Mouse (Mus musculus) heart, embryonic 11.5 days (tissue): ENCODE measurements around the gene Sp3. TPM values are rescaled to one million over a fixed set of nuclear protein-coding genes. Genes with fewer than 3 reads are reported as not detected.

Source experiments
- ATAC-seq: fragments of 200-750 bp; cut with Nextera tagmentation; replicated peaks from 2 replicates; pipeline ENCODE4 v1.8.0; 2017; ENCODE audit warnings: moderate library complexity; ENCODE audit not compliant: insufficient number of reproducible peaks, low FRiP score, low TSS enrichment
- H3K27ac ChIP-seq: fragments of 300-500 bp; sonication (generic); 2 replicates; pipeline ENCODE4 v1.5.1; 2014; ENCODE audit warnings: mild to moderate bottlenecking, low read depth, low read length
- H3K27me3 ChIP-seq: fragments of 300-500 bp; sonication (generic); 2 replicates; pipeline ENCODE4 v1.6.1; 2014; ENCODE audit warnings: mild to moderate bottlenecking, low read length, mixed read lengths; ENCODE audit not compliant: control insufficient read depth, insufficient read depth
- H3K36me3 ChIP-seq: fragments of 300-500 bp; sonication (generic); 2 replicates; pipeline ENCODE4 v1.6.1; 2014; ENCODE audit warnings: mild to moderate bottlenecking, low read length, moderate library complexity, mixed read lengths; ENCODE audit not compliant: control insufficient read depth, insufficient read depth
- H3K4me1 ChIP-seq: fragments of 300-500 bp; sonication (generic); 2 replicates; pipeline ENCODE4 v1.6.1; 2014; ENCODE audit warnings: low read length; ENCODE audit not compliant: control insufficient read depth, insufficient read depth
- H3K4me2 ChIP-seq: fragments of 300-500 bp; sonication (generic); 2 replicates; pipeline ENCODE4 v1.6.1; 2014; ENCODE audit warnings: mild to moderate bottlenecking, moderate library complexity
- H3K4me3 ChIP-seq: fragments of 300-500 bp; sonication (generic); 2 replicates; pipeline ENCODE4 v1.5.1; 2014; ENCODE audit warnings: low read depth, low read length
- H3K9ac ChIP-seq: fragments of 300-500 bp; sonication (generic); 2 replicates; pipeline ENCODE4 v1.6.1; 2014; ENCODE audit warnings: mild to moderate bottlenecking, low read depth, low read length, moderate library complexity
- H3K9me3 ChIP-seq: fragments of 300-500 bp; sonication (generic); replicated peaks from 2 replicates; pipeline ENCODE4 v1.6.1; 2016; ENCODE audit warnings: low read length; ENCODE audit not compliant: control insufficient read depth
- WGBS: fragments of 180-500 bp; shearing (Covaris S2); extraction: QIAGEN DNeasy Blood & Tissue Kit; methylation state at CpG from one replicate; pipeline ENCODE4 v1.1.7; 2014; ENCODE audit not compliant: insufficient replicate concordance; 5-methylcytosine and 5-hydroxymethylcytosine counted together
- polyA plus RNA-seq: library from polyadenylated mRNA; unstranded; fragments of >200 nt; fragmentation: Nextera tagmentation; extraction: Ambion mirVana; gene quantifications from 2 replicates; pipeline ENCODE4 v1.2.1, GENCODE M21; 2014

The Sp3 gene
- polyA plus RNA-seq, 1 experiment from 2014 or later = 40.2 TPM

DNA sequence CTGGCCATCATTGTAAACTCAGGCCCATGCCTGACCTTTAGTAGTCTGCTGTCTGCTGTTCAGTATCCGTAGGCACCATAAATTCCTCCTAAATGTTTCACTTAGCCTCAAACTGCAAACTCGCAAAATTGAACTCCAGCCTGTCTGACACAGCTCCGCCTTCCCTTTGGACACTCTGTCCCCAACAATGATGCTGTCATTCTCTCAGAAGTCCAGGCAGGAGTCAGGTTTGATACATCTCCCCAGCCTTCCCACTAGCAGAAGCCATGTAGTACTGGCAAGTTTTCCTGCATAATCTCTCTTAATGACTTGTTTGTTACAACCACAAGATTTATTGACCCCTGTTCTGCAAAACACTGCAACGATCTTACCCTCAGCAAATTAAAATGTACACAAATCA lies 4.6 kb upstream of the Sp3 start:
- Histone ChIP-seq H3K9ac (no peak overlapping the region), H3K4me2 (no peak overlapping the region), H3K4me3 (no peak overlapping the region), H3K27ac (no peak overlapping the region), H3K27me3 (no peaks in the 10 kb centered on the region), H3K9me3 (no peaks in the 10 kb centered on the region), H3K36me3 (no peaks in the 10 kb centered on the region), H3K4me1 (no peaks in the 10 kb centered on the region)
- WGBS = 75% methylated on average over 4 of the region's 4 CpGs
- no peak for ATAC-seq

DNA sequence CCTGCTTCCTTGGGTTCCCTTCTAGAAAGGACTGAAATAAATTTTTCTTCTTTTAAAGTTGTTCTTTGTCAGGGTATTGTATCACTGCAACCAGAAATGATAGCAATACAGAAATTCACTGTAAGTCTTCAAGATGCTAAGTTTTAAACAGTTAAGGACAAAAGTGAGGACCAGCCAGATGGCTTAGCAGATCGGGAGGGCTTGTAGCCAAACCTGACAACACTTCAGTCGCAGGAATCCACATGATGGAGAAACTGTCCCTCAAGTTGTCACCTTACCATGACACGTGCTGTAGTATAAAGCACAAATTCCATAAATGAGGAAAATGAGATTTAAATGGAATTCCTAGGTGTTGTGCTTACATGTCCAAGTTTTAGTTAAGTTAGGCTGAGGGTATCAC lies 3.0 kb upstream of the Sp3 start:
- no peaks in the 10 kb centered on the region for H3K36me3 ChIP-seq
- no peaks in the 10 kb centered on the region for H3K9me3 ChIP-seq
- no peaks in the 10 kb centered on the region for H3K4me1 ChIP-seq
- WGBS = 83% methylated on average over 3 of the region's 3 CpGs
- H3K9ac ChIP-seq = no peak overlapping the region
- H3K4me2 ChIP-seq = no peak overlapping the region
- no peaks in the 10 kb centered on the region for H3K27me3 ChIP-seq
- no peak overlapping the region for H3K4me3 ChIP-seq
- no peak overlapping the region for H3K27ac ChIP-seq
- ATAC-seq = no peak

DNA sequence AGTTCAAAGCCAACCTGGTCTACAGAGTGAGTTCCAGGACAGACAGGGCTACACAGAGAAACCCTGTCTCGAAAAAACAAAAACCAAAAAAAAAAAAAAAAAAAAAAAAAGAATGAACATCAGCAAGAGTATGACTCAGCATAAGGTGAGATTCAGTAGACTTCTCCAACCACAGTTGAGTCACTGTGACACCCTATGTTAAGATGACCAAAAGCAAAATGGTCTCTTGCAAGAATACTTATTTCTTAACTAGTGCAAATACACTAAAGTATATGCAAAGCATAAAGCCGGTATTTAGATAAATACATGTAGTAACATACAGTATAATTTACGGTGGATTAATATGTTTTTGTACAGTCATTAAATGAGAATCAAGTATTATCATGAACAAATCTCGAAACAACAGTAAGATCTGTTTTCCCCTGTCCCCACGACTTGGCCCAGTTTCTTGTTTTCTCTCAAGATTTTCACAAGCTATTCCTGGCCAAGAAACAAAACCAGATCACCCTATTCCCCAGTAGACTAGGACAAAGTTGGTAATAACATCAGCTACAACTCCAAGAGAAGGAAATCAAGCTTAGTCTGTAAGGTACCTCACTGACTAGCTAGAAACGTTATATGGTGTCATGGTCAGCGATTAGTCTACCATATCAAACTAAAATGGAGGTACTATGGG lies 2.0 kb upstream of the Sp3 start:
- no peaks in the 10 kb centered on the region for H3K4me1 ChIP-seq
- no peak for ATAC-seq
- WGBS = 90% methylated on average over 7 of the region's 7 CpGs
- H3K27ac ChIP-seq = no peak overlapping the region
- no peaks in the 10 kb centered on the region for H3K36me3 ChIP-seq
- H3K4me3 ChIP-seq = no peak overlapping the region
- H3K9ac ChIP-seq = no peak overlapping the region
- no peaks in the 10 kb centered on the region for H3K27me3 ChIP-seq
- no peak overlapping the region for H3K4me2 ChIP-seq
- no peaks in the 10 kb centered on the region for H3K9me3 ChIP-seq

DNA sequence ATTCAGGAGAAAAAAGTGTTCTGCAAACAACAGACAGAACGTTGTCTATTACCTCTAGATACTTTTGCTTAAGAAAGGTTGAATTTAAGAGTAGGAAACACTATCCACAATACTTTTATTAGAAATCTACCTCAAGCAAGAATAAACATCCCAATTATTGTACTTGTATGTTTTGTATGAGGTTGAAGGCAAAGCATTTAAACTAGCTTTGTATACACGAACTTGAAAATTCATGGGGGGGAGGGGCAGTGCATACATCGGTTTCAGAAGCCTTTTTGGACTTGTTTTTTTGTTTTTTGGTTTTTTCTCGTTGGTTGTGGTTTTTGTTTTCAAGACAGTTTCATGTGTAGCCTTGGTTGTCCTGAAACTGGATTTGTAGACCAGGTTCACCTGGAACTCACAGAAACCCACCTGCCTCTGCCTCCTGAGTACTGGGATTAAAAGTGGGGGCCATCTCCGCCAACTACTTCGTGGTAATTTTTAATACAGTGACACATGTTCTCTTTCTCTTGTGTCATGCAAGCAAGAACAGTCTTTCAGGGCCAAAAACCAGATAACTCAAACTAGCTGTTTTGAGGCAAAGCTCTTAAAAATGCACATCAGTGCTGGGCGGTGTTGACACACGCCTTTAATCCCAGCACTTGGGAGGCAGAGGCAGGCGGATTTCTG lies 1.3 kb upstream of the Sp3 start:
- Histone ChIP-seq H3K4me3 (peak overlapping the region; percentile 98), H3K4me2 (peak overlapping the region; percentile 80), H3K9me3 (no peaks in the 10 kb centered on the region), H3K9ac (no peak overlapping the region), H3K27me3 (no peaks in the 10 kb centered on the region), H3K36me3 (no peaks in the 10 kb centered on the region), H3K27ac (no peak overlapping the region), H3K4me1 (peaks cover 3% of the 10 kb centered on the region; the same call in 1 of the 2 replicates)
- WGBS = 81% methylated on average over 9 of the region's 9 CpGs
- no peak for ATAC-seq

DNA sequence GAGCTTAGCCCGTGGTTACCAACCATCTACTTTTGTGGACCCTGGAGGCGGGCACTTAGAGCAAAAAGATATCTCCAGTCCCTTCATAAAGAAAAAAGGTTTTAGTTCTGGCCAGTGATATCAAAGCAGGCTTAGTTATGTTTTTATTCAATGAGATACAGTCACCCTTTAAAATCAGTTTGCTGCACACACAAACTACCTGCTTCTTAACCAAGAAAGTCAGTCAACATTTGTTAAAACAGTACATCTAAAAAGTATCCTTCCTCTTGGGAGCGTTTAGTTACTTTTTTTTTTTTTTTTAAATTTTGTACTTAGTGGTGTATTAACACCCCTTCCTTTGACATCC lies 802 bp upstream of the Sp3 start:
- 16% methylated on average over 3 of the region's 3 CpGs for WGBS
- no peak for ATAC-seq

DNA sequence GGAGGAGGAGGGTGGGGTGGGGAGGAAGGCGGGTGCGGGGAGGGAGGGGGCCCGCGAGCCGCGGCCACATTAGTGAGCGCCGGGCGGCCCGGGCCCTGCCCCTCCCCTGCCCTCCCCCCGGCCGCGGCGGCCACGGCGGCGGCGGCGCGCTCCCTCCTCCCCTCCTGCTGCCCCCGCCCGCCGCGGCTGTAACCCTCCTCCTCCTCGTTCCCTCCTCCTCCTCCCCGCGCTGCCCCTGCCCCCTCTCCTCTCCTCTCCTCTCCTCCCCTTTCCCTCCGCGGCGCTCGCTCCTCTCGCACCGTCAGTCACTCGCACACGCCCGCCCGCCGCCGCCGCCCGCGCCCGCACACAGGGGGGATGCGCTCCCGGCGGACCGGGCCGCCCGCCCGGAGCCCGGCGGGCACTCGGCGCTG lies 581 bp downstream of the Sp3 start:
- ATAC-seq = peak; percentile 80
- Histone ChIP-seq H3K27ac (peak overlapping the region; percentile 100), H3K4me2 (peak overlapping the region; percentile 80), H3K4me1 (peaks cover 8% of the 10 kb centered on the region; the same call in 1 of the 2 replicates), H3K4me3 (peak overlapping the region; percentile 98), H3K27me3 (no peaks in the 10 kb centered on the region), H3K9me3 (no peaks in the 10 kb centered on the region), H3K9ac (peak overlapping the region; percentile 100), H3K36me3 (no peaks in the 10 kb centered on the region)
- WGBS = 1% methylated on average over 28 of the region's 54 CpGs

More for the DNA sequence above, 802 bp upstream of the Sp3 start:
- peak overlapping the region; percentile 80 for H3K4me2 ChIP-seq
- peaks cover 6% of the 10 kb centered on the region; the same call in 1 of the 2 replicates for H3K4me1 ChIP-seq
- H3K27me3 ChIP-seq = no peaks in the 10 kb centered on the region
- H3K9ac ChIP-seq = peak overlapping the region; percentile 100
- H3K27ac ChIP-seq = peak overlapping the region; percentile 100
- H3K9me3 ChIP-seq = no peaks in the 10 kb centered on the region
- no peaks in the 10 kb centered on the region for H3K36me3 ChIP-seq
- H3K4me3 ChIP-seq = peak overlapping the region; percentile 98

DNA sequence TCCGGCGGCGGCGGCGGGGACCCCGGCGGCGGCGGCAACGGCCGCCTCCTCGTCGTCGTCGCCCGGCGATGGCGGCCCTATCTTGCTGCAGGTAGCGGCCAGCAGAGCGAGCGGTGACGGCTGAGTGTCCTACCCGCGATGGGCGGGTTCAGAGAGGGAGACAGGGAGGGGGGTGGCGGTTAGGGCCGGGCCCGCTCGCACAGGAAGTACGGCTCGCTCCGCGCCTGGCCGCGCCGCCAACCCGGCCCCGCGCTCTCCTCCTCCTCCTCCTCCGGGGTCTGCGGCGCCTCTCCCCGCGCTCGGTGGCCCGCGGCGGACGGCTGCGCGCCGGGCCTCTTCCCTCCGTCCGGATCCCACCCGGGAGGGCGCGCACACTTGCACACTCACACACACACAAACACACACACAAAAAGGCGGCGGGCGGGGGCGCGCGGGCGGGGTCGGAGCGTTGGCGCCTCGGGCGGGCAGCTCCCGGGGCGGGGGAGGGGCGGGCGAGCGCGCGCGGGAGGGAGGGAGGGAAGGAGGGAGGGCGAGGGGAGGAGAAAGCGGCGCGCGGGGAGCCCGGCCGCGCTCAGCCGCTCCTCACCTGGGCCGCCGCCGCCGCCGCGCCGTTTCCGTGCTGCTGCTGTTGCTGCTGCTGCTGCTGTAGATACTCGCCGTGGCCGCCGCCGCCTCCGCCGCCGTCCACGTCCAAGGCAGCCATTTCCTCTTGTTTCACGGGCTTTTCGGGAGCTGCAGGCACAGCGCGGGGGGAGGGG lies 1.2 kb downstream of the Sp3 start:
- Histone ChIP-seq H3K9ac (peak overlapping the region; percentile 100), H3K27ac (peak overlapping the region; percentile 100), H3K4me1 (peaks cover 8% of the 10 kb centered on the region; the same call in 1 of the 2 replicates), H3K4me2 (peak overlapping the region; percentile 71), H3K27me3 (no peaks in the 10 kb centered on the region), H3K9me3 (no peaks in the 10 kb centered on the region), H3K4me3 (peak overlapping the region; percentile 98), H3K36me3 (no peaks in the 10 kb centered on the region)
- peak; percentile 86 for ATAC-seq
- 0% methylated on average over 60 of the region's 107 CpGs for WGBS

DNA sequence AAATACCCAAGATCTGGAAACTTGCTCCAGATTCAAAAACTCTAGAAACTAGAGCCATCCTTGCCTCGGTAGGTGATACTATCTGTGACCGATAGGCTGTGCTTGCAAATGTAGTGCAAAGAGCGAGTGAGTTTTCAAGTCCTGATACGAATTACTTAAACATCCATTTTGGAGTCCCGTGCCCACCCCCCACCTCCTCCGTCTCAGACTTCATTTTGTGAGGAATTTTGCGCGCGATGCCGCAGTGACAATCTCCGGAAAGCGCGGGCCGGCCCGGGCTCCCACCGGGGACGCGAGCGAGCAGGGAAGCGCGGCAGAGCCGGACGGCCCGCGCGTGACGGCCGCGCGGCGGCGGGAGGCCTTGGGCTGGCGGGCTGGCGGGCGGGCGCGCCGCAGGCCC lies 1.8 kb downstream of the Sp3 start:
- under 1% methylated on average over 38 of the region's 38 CpGs for WGBS
- H3K27ac ChIP-seq = peak overlapping the region; percentile 100
- H3K4me1 ChIP-seq = peaks cover 8% of the 10 kb centered on the region; the same call in 1 of the 2 replicates
- ATAC-seq = peak; percentile 12; the same call in 1 of the 2 replicates
- peak overlapping the region; percentile 98 for H3K4me3 ChIP-seq
- peak overlapping the region; percentile 71 for H3K4me2 ChIP-seq
- no peaks in the 10 kb centered on the region for H3K27me3 ChIP-seq
- H3K9ac ChIP-seq = peak overlapping the region; percentile 100
- no peaks in the 10 kb centered on the region for H3K9me3 ChIP-seq
- no peaks in the 10 kb centered on the region for H3K36me3 ChIP-seq
